Mouse (Mus musculus): Measurements from ENCODE around the gene Mxra7.
"Not testable (repeated sequence)": the region's sequence is repeated elsewhere in the genome, so short reads cannot be mapped to it uniquely, and the experiment has no call there.

The Mxra7 gene

DNA sequence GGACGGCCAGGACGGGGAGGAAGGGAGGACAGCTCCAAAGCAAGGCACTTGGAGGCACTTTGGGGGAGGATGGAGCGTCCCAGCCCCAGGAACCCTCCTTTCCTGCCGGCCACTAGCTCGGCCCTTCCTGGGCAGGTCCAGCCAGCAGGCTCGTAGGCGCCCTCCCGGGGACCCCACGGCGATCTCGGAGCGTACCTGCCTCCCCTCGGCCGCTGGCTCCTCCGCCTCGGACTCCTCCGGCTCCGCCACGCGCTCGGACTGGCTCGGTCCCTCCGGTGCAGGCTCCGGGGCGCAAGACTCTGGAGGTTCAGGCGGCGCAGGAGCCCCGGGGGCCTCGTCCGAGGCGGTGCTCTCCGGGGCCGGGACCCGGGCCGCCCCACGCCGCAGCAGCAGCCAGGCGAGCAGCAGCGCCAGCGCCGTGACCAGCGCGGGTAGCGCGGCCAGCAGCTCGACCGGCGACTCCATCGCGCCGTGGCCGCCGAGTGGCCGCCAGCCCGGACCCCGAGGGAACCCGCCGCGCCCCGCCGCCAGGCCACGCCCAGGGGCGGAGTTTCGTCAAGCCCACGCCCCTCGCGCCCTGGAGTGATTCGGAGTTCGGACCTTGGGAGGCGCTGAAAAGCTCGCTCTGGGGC, at the start of gene Mxra7:
Gene Mxra7, minus strand, starts transcription at position 513 of the 632 bp plus-strand sequence.
- peak; percentile 83 to 86 for DNase-seq

DNA sequence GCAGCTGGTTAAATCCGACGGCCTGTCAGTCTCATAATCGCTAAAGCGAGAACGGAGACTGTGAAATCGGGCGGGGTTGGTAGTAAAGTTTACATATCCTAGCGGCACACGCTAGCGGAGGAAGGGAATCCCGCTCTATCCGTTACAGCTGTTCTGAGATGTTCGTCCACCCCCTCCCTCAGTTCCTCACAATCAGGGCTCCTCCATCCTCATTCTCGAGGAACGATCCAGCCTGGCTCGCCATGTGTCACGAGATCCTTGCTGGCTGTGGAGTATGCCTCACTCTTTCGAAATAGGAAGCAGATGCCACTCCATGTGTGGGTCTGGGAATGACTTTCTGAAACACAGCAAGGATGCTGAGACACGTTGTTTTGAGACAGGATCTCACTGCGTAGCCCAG, 46.1 kb upstream of the Mxra7 start:
- peak in 1 of 2 experiments; percentile 40 for DNase-seq

DNA sequence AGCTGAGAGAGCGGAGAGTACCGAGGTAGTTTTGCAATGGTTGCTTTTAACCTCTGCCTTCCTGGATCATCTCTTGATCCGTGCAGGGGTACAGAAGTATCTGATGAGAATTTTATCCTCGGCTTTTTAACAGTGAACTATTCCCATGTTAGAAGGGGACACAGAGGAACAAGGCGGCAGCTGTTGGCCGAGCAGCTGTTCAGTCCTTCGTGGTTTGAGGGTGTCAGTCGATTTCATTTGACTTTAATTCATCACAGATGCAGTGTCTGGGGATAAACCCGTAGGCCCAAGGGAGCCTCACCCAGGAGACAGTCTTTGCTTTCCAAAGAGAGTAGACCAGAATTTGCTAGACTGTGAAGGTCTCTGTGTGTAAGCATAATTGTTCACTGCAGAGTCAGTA, 43.7 kb upstream of the Mxra7 start:
- no peak for DNase-seq

DNA sequence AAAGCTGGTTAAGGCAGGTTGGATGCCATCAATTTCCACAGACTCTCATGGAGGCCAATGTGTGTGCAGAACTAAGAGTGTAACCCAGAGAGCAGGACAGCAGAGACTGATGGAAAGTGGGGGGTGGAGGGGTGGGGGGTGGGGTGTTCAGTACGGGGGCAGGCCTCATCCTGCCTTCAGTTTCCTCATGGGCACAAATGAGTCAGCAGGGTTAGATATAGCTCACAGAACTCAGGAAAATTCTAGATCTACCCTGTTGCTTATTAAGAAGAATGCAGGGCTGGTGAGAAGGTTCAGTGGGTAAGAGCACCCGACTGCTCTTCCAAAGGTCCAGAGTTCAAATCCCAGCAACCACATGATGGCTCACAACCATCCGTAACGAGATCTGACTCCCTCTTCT, 41.8 kb upstream of the Mxra7 start:
- no peak for DNase-seq

DNA sequence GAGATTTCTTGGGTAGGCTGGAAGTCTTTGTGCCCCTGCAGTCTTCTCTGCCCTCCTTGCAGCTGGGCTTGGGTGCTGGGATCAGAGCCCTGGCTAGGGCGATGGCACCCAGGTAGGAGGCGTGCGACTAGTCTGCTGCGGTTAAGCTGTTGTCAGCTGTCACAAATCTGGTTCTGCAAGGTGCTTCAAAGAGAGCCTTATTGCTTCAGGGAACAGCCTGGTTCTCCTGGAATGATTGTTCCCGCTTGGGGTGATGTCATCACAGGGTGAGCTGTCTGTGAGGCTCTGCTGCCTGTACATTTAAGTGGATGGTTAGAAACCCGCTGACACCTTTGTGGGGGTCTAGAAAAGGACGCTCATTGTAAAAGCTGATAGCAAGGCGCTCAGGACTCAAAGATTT, 41.4 kb upstream of the Mxra7 start:
- no peak for DNase-seq

DNA sequence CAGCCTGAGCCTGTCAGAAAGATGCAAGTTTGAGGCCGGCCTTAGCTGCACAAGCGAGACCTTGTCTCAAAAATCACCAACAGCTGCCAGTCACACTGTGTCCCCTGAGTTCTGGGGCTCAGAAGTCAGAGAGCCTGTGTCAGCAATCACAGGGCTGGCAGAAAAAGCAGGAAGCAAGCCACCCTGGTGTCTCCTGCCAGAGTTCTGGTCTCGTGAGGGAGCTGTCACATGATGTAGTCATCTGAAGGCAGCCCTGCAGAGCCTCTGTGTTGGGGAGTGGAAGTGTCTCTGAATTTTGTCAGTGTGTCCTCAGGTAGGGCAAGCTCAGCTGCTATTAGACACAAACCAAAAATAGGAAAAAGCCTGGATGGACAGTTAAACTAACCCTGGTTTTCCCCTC, 40.3 kb upstream of the Mxra7 start:
- DNase-seq, result no peak

DNA sequence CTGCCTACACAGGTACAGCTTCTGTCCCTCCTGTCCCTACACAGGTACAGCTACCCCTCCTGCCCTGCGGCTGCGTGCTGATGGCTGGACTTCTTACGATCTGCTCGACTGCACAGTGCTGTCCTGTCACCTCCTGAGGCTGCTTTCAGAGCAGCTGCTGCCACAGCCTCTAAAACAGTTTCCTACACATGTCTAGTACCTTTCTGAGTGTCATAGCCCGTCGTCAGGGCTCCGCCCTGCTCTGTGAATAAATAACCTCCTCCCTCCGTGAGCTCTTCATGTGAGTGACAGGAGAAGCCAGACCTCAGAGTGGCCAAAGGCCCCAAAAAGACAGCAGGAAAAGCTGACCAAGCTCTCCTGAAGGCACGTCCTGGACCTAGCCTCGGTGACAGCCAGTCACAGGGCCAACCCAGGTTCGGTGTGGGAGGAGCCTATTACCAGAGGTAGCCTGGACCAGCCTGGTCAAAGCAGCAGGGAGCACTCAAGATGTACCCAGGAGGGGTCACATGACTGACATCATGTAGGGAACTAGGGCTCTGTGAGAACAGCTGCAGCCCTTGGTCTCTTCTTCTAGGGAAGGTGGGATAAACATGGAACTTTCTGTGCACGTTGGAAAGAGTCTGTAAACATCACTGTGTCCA, 38.2 kb upstream of the Mxra7 start:
- DNase-seq, result no peak

DNA sequence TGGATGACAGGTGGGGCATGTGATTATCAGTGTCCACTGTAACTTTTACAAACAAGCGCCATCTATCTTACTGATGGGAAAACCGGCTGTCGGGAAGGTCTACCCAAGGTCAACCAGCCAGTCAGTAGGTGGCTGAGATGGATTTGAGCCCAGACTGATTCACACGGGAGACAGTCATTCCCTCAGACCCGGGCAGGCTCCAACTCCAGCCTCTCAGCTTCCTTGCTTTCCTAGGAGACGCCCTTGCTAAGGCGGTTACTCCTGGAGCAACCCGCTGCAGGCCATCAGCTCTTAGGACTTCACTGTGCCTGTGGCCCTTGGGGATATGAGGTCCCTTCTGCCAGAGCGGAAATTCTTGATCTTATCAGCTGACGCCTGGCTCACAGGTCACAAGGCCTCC, 36.6 kb upstream of the Mxra7 start:
- no peak for DNase-seq

DNA sequence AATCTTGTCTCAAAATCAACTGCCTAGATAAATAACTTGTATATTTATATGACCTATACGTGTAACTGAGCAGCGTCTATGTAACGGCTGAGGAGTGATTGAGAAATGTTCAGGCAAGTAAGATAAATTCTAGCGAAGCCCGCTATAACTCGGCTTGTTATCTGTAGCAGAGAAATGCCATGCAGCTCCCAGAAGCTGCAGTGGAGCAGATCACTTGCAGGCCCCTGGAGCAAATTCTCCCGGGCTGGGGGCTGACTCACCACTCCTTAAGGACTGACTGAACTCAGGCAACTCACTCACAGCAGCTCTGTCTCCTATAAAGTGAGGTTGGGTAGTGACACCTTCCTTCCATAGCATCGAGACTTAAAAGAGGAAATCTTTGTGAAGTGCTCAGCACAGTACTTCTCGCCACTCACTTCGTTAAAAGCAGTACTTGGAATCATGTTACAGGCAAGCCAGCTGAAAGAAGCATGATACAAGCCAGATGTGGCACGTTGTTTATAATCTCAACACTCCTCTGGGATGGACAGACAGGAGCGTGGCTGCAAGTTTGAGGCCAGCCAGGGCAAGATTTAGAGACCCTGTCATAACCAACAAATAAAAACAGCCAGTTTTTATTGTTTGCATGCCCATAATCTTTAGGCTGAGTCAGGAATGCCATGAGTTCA, 29.5 kb upstream of the Mxra7 start:
- no peak for DNase-seq

DNA sequence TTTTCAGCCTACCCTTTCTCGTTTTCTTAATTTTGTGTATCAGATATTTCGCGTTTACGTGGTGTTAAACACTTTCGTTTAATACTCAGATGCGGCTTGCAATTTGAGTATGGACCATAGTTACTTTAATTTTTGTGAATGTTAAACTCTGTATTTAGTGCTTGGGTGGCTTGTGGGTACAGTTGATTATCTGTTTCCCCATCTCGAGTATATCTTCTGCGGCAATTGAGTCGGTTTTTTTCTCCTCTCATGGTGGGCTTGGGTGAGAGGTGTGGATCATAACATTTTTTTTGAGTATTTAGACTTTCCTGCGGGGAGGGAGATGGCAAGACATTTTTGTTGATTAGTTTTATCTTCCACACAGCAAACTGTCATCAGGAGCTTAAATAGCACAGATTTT, 26.4 kb upstream of the Mxra7 start:
- no peak for DNase-seq

DNA sequence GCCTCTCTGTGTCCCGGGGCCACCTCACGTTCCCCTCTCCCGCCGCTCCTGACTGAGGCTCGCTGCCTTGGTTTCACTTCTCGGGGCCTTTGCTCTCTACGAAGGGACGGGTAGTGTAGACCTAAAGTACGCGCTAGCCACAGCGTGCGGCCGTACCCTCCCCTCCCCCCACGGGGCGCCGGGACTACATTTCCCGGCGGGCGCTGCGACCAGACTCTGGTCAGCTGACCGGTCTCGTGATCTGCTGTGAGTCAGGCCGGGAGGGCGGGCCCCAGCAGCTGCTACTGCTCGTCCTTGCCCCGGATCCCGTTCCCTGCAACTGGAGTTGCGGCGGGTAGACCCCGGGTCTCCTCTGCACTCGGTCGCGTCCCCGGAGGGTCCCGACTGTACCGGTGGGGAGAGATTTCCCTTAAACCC, 25.7 kb upstream of the Mxra7 start:
- peak; percentile 99 for DNase-seq

DNA sequence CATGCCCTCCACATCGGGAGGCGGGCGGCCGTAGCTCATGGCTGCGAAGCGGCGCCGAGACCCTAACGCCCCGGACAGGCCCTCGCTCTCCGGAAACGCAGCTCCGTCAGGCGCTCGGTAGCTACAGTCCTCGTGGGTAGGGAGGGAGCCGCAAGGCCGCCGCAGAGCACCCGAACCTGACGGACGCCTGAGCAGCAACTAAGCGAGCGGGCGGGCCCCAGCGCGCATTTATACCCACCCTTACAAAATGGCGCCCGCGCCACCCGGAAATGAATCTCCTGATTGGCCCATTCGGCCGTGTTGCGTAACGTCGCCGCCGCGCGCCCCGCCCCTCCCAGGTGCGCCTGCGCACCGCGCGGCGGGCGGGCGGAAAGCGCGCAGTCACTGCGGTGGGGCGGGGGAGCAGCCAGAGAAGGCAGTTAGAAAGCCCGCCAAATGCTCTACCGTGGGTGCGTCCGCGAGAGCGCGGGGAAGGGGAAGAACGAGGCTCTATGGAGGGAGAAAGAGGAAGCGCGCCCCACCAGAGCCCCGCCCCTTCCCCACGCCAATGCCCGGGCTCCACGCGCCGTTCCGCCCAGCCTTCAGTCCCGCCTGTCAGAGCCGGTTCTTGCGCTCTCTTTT, 25.2 kb upstream of the Mxra7 start, which contains the start of gene Srsf2:
Gene Srsf2, minus strand, starts transcription at position 204 of the 621 bp plus-strand sequence.
- peak; percentile 98 to 99 for DNase-seq

DNA sequence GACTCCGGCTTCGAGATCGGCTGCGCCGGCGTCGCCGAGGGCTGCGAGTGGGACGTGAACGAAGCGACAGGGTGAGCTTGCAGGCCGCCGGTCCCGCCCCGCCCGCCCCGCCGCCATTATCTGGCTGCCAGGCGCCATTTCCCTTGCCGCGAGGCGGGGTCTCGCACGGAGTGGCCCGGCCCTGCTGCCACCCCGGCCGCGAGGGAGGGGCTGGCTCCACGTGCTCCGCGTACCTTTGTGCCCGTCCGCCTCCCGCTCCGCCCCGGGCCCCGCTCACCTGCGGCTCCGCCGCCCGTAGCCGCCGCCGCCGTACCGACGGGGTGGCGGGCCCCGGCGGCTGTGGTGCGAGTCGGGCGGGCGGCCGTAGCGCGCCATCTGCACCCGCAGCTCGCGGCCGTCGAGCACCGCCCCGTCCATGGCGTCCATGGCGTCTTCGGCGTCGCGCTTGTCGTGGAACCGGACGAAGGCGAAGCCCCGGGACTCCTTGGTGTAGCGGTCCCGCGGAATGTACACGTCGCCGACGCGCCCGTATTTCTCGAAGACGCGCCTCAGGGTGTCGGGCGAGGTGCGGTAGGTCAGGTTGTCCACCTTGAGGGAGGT, 24.5 kb upstream of the Mxra7 start, which contains the start of gene Mfsd11:
Gene Mfsd11, plus strand, starts transcription at position 150 of the 600 bp plus-strand sequence.
- DNase-seq, result peak; percentile 90 to 92

DNA sequence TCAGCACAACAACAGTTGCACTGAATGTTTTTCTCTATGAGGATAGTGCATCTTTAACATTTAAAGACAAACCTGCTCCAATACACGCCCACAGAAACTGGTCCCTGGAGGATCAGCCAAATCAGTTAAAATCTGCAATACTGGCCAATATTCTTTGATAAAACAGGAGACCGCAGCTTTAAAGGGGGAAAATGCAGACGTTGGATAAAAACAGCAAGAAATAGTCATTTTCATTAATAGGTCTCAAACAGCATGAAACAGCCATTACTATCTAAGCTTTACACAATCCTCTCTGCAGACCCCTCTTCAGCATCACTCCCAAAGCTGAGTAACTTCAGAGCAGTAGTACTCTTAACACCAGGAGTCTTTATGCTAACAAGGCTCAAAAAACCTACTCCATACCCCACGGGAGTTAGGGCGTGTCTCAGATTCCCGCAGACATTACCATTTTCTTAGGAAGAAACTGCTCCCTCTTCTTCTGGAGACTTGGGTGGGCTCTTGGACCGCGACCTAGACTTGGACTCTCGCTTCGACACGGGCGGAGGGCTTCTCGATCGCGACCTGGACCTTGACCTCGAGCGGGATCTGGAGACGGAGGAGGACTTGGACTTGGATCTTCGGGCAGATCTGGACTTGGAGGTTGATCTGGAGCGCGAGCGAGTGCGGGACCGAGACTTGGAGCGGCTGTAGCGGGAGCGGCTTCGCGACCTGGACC, 23.9 kb upstream of the Mxra7 start:
- peak in 1 of 2 experiments; percentile 36 for DNase-seq

DNA sequence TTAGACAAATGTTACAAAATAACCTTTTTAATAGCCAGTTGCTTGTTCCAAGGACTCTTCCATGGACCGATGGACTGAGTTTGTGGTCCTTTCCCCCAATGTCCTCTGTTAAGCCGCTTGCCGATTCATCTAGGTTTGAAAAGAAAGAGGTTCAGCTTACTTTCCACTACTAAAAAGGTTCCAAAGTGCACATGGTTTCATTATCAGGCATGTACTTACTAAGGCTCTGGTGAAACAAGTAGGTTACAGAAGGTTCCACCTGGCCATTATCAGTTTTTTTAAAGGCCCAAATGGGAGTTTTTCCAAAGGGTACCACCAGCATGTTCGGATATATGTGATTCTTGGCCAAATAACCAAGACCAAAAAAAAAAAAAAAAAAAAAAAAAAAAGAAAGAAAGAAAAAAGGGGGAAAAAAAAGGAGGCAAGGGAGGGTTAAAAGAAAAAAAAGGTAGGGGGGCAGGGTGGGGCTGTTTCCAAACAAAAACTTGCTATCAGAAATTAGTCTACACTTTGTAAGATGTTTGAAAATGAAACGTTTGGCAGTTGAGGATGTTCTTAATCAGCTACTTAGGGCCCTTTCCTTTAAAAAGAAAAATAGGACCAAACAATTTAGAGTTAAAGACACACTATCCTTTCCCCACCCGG, 23.1 kb upstream of the Mxra7 start:
- DNase-seq, result no peak

DNA sequence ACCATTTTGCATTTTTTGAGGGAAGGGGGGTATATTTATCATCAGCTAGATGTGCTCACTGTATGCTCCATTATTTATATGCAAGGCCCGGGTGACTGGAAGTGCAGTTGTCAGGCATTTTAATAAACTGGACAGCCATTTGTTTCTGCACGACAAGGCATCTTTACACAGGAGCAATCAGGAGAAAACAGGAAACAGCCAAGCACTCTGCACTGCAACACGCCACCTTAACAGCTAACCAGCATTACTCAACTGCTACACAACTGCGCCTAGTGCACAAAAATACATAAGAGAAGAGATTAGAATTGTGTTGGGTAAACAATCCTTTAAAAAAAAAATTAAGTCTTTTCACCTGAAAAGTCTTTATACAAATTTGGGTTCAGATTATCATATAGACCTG, 22.2 kb upstream of the Mxra7 start:
- no peak for DNase-seq

DNA sequence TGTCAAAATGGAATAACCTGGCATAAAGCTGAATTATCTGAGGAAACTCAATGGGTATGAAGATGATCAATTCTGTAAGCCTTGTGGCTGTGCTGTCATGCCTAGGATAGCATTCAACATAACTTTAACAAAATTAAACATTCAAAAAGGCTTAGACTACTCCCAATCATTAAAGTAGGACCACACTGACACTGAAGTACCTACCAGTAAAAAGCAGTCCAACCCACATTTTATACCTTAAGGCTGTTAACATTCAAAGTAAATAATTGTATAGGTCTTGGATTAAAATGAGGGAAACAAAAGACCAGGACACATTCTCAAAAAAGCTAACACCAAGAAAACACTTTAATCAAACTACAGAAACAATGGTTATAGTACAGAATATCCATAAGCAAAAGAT, 21.7 kb upstream of the Mxra7 start:
- DNase-seq, result no peak

DNA sequence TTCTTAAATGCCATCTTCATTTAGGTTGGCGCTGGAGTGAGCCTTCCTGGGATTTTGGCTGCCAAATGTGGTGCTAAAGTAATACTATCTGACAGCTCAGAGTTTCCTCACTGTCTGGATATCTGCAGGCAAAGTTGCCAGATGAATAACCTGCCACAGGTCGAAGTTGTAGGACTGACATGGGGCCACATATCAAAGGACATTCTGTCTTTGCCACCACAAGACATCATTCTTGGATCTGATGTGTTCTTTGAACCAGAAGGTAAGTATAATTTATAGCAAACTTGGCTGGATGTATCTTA, 21.0 kb upstream of the Mxra7 start:
- not testable (repeated sequence) for DNase-seq

DNA sequence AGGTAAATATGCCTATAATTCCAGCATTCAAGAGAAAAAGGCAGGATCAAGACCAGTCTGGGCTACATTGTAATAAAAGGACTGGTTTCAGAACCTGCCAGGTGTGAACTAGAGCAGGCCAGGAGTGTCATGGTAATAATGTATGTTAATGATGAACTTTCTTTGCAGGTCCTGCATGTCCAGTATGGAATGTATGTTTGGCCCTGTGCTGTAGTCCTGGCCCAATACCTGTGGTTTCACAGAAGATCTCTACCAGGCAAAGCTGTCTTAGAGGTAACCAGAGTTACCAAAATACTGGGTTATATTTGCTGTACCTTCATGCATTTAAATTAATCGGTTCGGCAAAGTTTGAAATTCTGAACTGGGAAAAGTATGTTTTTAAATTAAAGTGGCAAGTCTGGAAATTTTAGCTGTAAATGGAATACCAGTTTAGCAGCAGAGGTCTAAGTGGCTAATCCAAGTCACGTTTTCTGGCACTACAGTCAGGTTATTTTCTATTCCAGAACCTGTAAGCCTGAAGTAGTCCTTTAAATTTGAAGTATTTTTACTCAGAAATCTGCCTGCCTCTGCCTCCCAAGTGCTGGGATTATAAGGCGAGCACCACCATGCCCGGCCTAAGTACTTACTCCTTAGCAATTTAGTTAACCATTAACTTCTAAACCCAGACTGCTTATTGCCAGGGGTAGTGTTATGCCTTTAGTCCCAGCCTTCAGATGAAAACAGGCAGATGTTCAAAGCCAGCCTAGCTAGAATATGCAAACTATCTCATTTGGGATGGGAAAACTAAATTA, 20.4 kb upstream of the Mxra7 start:
- no peak for DNase-seq

DNA sequence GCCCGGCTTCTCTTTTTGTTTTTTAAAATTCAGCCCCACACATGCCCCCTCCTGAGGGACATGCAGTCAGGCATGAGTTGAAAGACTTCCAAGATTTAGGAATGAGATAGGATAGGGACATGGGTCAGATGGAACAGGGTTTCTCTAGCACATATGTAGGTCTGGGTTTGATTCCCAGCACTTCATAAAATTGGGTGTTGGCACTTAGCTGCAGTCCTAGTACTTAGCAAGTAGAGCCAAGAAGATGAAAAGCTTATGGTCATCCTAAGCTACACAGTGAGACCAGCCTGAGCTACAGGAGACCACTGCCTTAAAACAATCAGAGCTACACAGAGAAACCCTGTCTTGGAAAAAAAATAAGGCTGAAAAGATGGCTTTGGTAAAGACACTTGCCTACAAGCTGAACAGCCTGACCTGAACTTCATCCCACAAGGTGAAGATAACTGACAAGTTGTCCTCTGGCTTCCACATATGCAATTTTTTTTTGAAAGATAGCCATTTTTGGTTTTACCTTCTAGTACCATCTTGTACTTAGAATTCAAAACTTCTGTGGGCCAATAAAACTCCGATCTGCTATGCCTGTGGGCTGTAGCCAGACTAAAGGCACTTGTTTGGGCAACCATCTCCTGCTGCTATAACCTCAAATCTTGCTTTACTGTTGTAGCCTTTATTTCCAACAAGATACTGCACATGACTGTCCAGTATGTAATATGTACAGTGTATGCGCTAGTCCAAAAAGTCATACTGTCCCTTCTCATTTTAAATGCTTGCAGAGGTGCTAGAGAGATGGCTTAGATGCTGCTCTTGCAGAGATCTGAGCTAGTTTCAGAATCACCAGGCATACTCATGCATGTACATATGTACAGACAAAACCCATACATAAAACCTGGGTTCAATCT, 19.6 kb upstream of the Mxra7 start:
- DNase-seq, result no peak
